Mouse (Mus musculus): ENCODE measurements around the gene Ccdc85c. TPM values are rescaled to one million over a fixed set of nuclear protein-coding genes. Genes with fewer than 3 reads are reported as not detected.

Gene Ccdc85c
- total and polyA plus RNA-seq, 2 experiments from 2014 or later, result 19.9 to 89.6 TPM

DNA sequence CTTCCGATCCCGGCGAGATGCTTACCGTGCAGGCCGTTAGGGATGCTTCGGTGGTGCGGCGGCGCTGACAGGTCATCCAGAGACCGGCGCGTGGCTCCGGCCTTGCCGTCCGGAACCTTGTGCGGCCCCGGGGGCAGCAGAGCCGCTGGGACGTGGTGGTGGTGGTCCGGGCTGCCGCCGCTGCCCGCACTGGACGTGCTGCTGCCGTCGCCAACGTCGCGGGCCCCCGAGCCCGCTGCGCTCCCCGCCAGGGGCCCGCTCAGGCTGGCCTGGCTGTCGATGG is 971 bp downstream of the Ccdc85c start:
- DNase-seq (ENCODE audit: low spot score) (no peak), ATAC-seq (ENCODE audit: low FRiP score) (no peak)
- Histone ChIP-seq H3K27me3 (ENCODE audit: insufficient read depth, low read length) (no peaks in the 10 kb centered on the region), H3K9ac (replicated peaks; ENCODE audit: low read length, poor library complexity, severe bottlenecking) (peak overlapping the region; percentile 86), H3K4me3 (ENCODE audit: low read depth, low read length) (peak overlapping the region; percentile 83), H3K27ac (ENCODE audit: low read depth, low read length) (peak overlapping the region; percentile 95), H3K4me1 (ENCODE audit: insufficient read depth, low read length) (peaks cover 46% of the 10 kb centered on the region), H3K36me3 (ENCODE audit: insufficient read depth, low read length) (no peaks in the 10 kb centered on the region), H3K9me3 (ENCODE audit: low read length) (no peaks in the 10 kb centered on the region), H3K4me2 (ENCODE audit: low read depth, low read length, poor library complexity, severe bottlenecking) (peak overlapping the region; percentile 93)
- TF ChIP-seq CTCF (IDR thresholded peaks at IDR 0.05), result no peak
- 1% methylated on average over 20 of the region's 35 CpGs for WGBS

DNA sequence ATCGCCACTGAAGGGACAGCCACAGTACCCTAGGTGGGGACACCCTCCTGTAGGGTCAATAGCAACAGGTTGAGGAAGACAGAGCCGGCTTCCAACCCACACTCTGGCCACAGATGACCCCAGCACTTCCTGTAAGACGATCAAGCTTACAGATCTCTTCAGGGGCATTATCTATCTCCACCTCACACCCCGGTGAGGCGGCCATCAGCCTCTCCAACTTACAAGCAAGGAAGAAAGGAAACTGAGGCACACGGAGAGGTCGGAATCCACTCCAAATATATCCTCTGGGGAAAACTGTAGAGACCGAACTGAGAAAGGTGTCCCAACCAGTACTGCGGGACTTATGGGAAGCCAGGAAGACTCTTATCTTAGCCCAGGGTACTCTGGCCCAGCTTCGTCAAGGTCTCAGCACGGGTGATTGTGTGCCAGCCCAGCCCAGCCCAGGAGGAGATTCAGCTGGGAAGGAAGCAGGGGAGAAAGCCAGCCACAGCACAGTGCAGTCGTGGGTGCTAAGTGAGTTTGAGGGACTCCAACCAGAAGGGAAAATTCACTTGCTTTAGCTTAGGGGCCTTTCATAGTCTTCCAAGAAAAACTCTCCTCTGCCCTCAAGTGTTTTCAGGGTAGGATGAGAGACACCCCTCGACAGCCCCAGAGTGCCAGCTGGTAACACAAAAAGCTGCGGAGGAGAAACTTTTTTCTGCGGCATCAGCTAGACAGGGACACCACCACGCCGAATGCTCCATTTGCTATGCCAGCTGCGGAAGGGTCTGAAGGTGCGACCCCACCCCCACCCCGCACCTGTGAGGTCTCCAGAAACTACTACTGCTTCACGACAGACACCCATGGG is 1.5 kb downstream of the Ccdc85c start:
- DNase-seq (ENCODE audit: low spot score) (no peak), ATAC-seq (ENCODE audit: low FRiP score) (no peak)
- Histone ChIP-seq H3K4me3 (ENCODE audit: low read depth, low read length) (peak overlapping the region; percentile 83), H3K27ac (ENCODE audit: low read depth, low read length) (peak overlapping the region; percentile 95), H3K27me3 (ENCODE audit: insufficient read depth, low read length) (no peaks in the 10 kb centered on the region), H3K4me2 (ENCODE audit: low read depth, low read length, poor library complexity, severe bottlenecking) (peak overlapping the region; percentile 93), H3K9ac (replicated peaks; ENCODE audit: low read length, poor library complexity, severe bottlenecking) (peak overlapping the region; percentile 86), H3K9me3 (ENCODE audit: low read length) (no peaks in the 10 kb centered on the region), H3K36me3 (ENCODE audit: insufficient read depth, low read length) (no peaks in the 10 kb centered on the region), H3K4me1 (ENCODE audit: insufficient read depth, low read length) (peaks cover 46% of the 10 kb centered on the region)
- WGBS, result 3% methylated on average over 21 of the region's 21 CpGs
- TF ChIP-seq CTCF (IDR thresholded peaks at IDR 0.05), result no peak

DNA sequence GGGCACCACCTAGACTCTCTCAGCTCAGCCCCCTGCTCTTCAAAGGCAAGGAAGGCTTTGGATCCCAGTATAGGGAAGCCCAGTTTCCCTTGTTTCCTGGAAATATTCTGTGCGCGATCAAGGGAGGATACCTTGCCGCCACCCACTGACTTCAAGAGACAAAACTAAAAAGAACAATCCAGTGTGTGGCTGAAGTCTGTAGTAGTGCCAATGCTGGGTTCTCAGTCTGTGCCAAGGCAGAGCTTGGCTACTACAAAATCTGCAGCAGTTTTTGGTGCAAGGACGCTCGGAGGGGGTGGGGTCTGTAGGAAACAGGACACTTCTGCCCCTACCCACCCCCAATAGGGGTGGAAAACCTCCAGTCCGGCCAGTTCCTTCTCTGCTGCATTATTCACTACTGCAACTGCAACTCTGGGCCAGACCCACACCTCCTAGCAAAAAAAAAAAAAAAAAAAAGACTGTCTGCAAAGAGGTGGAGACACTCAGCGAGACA is 3.0 kb downstream of the Ccdc85c start:
- peak overlapping the region; percentile 83 for H3K4me3 ChIP-seq (ENCODE audit: low read depth, low read length)
- peaks cover 37% of the 10 kb centered on the region for H3K4me1 ChIP-seq (ENCODE audit: insufficient read depth, low read length)
- no peaks in the 10 kb centered on the region for H3K9me3 ChIP-seq (ENCODE audit: low read length)
- no peak for TF ChIP-seq CTCF (IDR thresholded peaks at IDR 0.05)
- 30% methylated on average over 7 of the region's 7 CpGs for WGBS
- ATAC-seq (ENCODE audit: low FRiP score) (no peak), DNase-seq (ENCODE audit: low spot score) (no peak)
- no peaks in the 10 kb centered on the region for H3K36me3 ChIP-seq (ENCODE audit: insufficient read depth, low read length)
- no peak overlapping the region for H3K27ac ChIP-seq (ENCODE audit: low read depth, low read length)
- peak overlapping the region; percentile 42; the same call in 1 of the 2 replicates for H3K9ac ChIP-seq (replicated peaks; ENCODE audit: low read length, poor library complexity, severe bottlenecking)
- no peaks in the 10 kb centered on the region for H3K27me3 ChIP-seq (ENCODE audit: insufficient read depth, low read length)
- peak overlapping the region; percentile 93 for H3K4me2 ChIP-seq (ENCODE audit: low read depth, low read length, poor library complexity, severe bottlenecking)

DNA sequence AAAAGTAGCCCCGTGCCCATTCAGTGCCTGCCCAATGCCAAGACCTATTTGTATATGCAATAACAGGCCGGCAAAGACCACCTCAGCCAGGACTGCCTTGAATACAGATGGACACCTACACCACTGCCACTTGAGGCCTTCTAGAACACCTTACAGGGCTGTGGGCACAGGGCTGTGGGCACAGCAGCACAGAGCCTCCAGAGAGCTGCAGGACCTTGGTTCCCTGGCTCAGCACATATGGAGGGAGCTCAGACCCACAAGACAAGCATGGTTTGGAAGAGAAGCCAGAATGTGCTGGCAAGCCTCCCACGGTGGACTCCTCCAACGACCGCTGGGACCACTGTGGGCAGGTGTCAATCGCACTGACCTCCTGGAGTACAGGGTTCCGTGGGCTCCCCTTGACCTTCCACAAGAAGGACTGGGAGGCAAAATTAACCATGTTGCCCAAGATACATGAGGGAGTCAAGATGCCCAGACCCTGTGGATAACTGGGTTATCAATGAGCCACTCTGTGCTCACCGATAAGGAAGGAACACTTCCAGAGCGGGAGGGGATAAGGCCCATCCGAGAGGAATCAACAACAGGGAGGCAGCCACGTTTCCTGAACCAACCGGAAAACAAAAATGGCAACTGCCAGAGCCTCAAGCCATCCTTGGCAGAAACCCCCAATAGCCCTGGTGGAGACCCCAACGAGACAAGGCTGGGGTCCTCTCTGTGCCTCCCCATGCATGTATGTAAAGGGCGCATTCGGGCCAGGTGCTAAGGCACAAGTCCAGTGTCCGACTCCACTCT is 3.7 kb downstream of the Ccdc85c start:
- no peak overlapping the region for H3K27ac ChIP-seq (ENCODE audit: low read depth, low read length)
- no peak for TF ChIP-seq CTCF (IDR thresholded peaks at IDR 0.05)
- DNase-seq (ENCODE audit: low spot score) (no peak), ATAC-seq (ENCODE audit: low FRiP score) (no peak)
- no peaks in the 10 kb centered on the region for H3K9me3 ChIP-seq (ENCODE audit: low read length)
- WGBS, result 57% methylated on average over 16 of the region's 16 CpGs
- peak overlapping the region; percentile 42 for H3K9ac ChIP-seq (replicated peaks; ENCODE audit: low read length, poor library complexity, severe bottlenecking)
- H3K4me1 ChIP-seq (ENCODE audit: insufficient read depth, low read length), result peaks cover 43% of the 10 kb centered on the region
- no peaks in the 10 kb centered on the region for H3K36me3 ChIP-seq (ENCODE audit: insufficient read depth, low read length)
- no peaks in the 10 kb centered on the region for H3K27me3 ChIP-seq (ENCODE audit: insufficient read depth, low read length)
- H3K4me2 ChIP-seq (ENCODE audit: low read depth, low read length, poor library complexity, severe bottlenecking), result peak overlapping the region; percentile 93
- H3K4me3 ChIP-seq (ENCODE audit: low read depth, low read length), result peak overlapping the region; percentile 83; the same call in 1 of the 2 replicates

DNA sequence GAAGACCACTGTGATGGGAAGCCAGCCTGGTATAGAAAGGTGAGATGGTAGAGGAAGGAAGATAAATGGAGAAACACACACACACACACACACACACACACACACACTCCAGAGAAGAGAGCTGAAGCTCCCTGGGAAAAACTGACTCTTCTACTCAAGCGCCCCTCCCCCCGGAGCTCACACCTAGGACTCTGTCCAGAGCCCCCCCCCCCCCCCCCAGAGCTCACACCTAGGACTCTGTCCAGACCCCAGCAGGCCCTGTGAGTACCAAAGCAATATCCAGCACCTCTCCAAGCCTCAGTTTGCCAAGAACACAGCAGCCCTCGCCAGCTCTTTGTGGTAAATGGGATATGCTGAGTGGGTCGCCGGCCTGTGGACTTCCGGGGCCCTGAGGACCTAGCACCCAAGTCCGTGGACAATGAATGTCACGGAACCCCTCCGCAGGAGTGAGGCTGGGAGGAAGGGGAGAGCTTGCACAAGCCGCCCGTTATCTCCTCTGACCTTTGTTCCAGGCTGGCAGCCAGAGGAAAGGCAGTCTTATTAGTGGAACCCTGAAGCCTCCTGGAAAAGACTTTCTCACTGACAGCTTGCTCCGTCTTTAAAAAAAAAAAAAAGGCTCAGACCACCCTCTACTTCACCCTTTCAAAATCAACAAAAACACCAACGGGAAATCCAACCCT is 4.8 kb downstream of the Ccdc85c start:
- WGBS, result 48% methylated on average over 13 of the region's 13 CpGs
- ATAC-seq (ENCODE audit: low FRiP score) (no peak), DNase-seq (ENCODE audit: low spot score) (no peak)
- no peaks in the 10 kb centered on the region for H3K27me3 ChIP-seq (ENCODE audit: insufficient read depth, low read length)
- no peak overlapping the region for H3K9ac ChIP-seq (replicated peaks; ENCODE audit: low read length, poor library complexity, severe bottlenecking)
- peak overlapping the region; percentile 1; the same call in 1 of the 2 replicates for H3K4me3 ChIP-seq (ENCODE audit: low read depth, low read length)
- peaks cover 55% of the 10 kb centered on the region for H3K4me1 ChIP-seq (ENCODE audit: insufficient read depth, low read length)
- H3K27ac ChIP-seq (ENCODE audit: low read depth, low read length), result no peak overlapping the region
- no peak for TF ChIP-seq CTCF (IDR thresholded peaks at IDR 0.05)
- no peaks in the 10 kb centered on the region for H3K36me3 ChIP-seq (ENCODE audit: insufficient read depth, low read length)
- no peaks in the 10 kb centered on the region for H3K9me3 ChIP-seq (ENCODE audit: low read length)
- H3K4me2 ChIP-seq (ENCODE audit: low read depth, low read length, poor library complexity, severe bottlenecking), result peak overlapping the region; percentile 93
